Mouse (Mus musculus) left cerebral cortex, postnatal 25 days (tissue): ENCODE measurements around the gene Tlcd2. TPM values are rescaled to one million over a fixed set of nuclear protein-coding genes. Genes with fewer than 3 reads are reported as not detected.

Experiments
- DNase-seq, 2 experiments: peaks; one replicate each; pipeline ENCODE4 v3.0.0; 2022; ENCODE audit warnings: low spot score in 2 of 2, mixed read lengths in 1 of 2
- intact Hi-C: fragments of 180-260 bp; cut with DNase I; formaldehyde crosslinking; loops from one replicate; pipeline ENCODE4 v1.15.1; 2025
- microRNA-seq, 2 experiments: library from miRNA; unstranded; fragments of <30 nt; microRNA quantifications; one replicate each; pipeline ENCODE4 v1.2.0; 2022
- total RNA-seq, 2 experiments: library from RNA; stranded (reverse); gene quantifications; 2 replicates each; pipeline ENCODE4 v1.2.3; 2021

Gene Tlcd2
- total RNA-seq, 2 experiments from 2014 or later, result 0.69 to 0.80 TPM

GRCm38 (mm10) chr11:75509741-75510626 lies 48.5 kb downstream of the Tlcd2 start, which contains the start of gene Rilp:
Gene Rilp, plus strand, starts transcription at chr11:75510094.
- intact Hi-C loops, result loop anchor here (5.0 to 10.0 kb wide), 2 partner anchors 105 to 333 kb away; partner anchors contain the start of gene Ovca2
- peak; percentile 19 to 58 for DNase-seq

GRCm38 (mm10) chr11:75510627-75510993 lies 49.1 kb downstream of the Tlcd2 start:
- DNase-seq, result peak; percentile 83 to 90
- intact Hi-C loops, result loop anchor here (5.0 to 10.0 kb wide), 2 partner anchors 106 to 333 kb away; partner anchors contain the start of gene Ovca2

- intact Hi-C loops, result loop anchor here (5.0 to 10.0 kb wide), 2 partner anchors 106 to 334 kb away; partner anchors contain the start of gene Ovca2
- no peak for DNase-seq
Observed at GRCm38 (mm10) chr11:75511213-75511612, 49.7 kb downstream of the Tlcd2 start.

GRCm38 (mm10) chr11:75512301-75513018 lies 50.9 kb downstream of the Tlcd2 start:
- no peak for DNase-seq
- intact Hi-C loops, result loop anchor here (5.0 to 10.0 kb wide), 2 partner anchors 108 to 335 kb away; partner anchors contain the start of gene Ovca2

- intact Hi-C loops, result loop anchor here (5.0 to 10.0 kb wide), 2 partner anchors 109 to 336 kb away; partner anchors contain the start of gene Ovca2
Observed at GRCm38 (mm10) chr11:75513336-75513735, 51.8 kb downstream of the Tlcd2 start, which contains the start of gene Scarf1. Gene Scarf1, plus strand, starts transcription at chr11:75513540.

GRCm38 (mm10) chr11:75515186-75515585 lies 53.7 kb downstream of the Tlcd2 start:
- no peak for DNase-seq

More at GRCm38 (mm10) chr11:75513336-75513735, 51.8 kb downstream of the Tlcd2 start, which contains the start of gene Scarf1:
- no peak for DNase-seq

GRCm38 (mm10) chr11:75519834-75520633 lies 58.5 kb downstream of the Tlcd2 start:
- intact Hi-C loops, result loop anchor here (10.0 kb wide), 1 partner anchor 115 kb away; no protein-coding TSS in a partner anchor
- DNase-seq, result peak in 1 of 2 experiments; percentile 67

More at GRCm38 (mm10) chr11:75515186-75515585, 53.7 kb downstream of the Tlcd2 start:
- intact Hi-C loops, result loop anchor here (10.0 kb wide), 1 partner anchor 110 kb away; no protein-coding TSS in a partner anchor

Small RNAs within 50 kb of the gene (microRNA-seq; reads per million reads assigned to microRNA genes)
- gene Mir22, result 10,414 to 18,602 reads per million in 2 experiments

Other genes starting within 250 kb of the Tlcd2 start
- 10 to 100 TPM; 44.2 to 46.9 TPM for gene Rpa1, start 113.4 kb upstream of the Tlcd2 start, total RNA-seq
- 10 to 100 TPM; 12.1 to 12.5 TPM for gene Smyd4, start 113.3 kb upstream of the Tlcd2 start, total RNA-seq
- gene Serpinf1, start 39.0 kb upstream of the Tlcd2 start, total RNA-seq, result 10 to 100 TPM; 16.7 to 17.3 TPM
- gene Serpinf2, start 22.1 kb upstream of the Tlcd2 start, total RNA-seq, result not detected
- 10 to 100 TPM; 17.4 to 18.7 TPM for gene Wdr81, start 7.0 kb upstream of the Tlcd2 start, total RNA-seq
- 100 to 1,000 TPM; 120 to 127 TPM for gene Prpf8, start 25.1 kb downstream of the Tlcd2 start, total RNA-seq
- gene Rilp, start 48.4 kb downstream of the Tlcd2 start, total RNA-seq, result 1 to 10 TPM; 2.0 to 2.7 TPM
- gene Scarf1, start 51.8 kb downstream of the Tlcd2 start, total RNA-seq, result 1 to 10 TPM; 1.7 to 2.1 TPM
- gene Slc43a2, start 70.0 kb downstream of the Tlcd2 start, total RNA-seq, result 10 to 100 TPM; 50.3 to 59.4 TPM
- 100 to 1,000 TPM; 330 to 346 TPM for gene Pitpna, start 126.4 kb downstream of the Tlcd2 start, total RNA-seq
- 10 to 100 TPM; 38.5 to 41.3 TPM for gene Inpp5k, start 169.3 kb downstream of the Tlcd2 start, total RNA-seq
- gene Myo1c, start 188.8 kb downstream of the Tlcd2 start, total RNA-seq, result 10 to 100 TPM; 17.4 to 19.0 TPM
- gene Crk, start 217.5 kb downstream of the Tlcd2 start, total RNA-seq, result 100 to 1,000 TPM; 125 to 137 TPM